Mouse (Mus musculus): ENCODE results near the gene Tmub2. TPM values are rescaled to one million over a fixed set of nuclear protein-coding genes. Genes with fewer than 3 reads are reported as not detected.

Tmub2 gene
- polyA plus RNA-seq, 1 experiment from 2014 or later, result 41.6 TPM

DNA sequence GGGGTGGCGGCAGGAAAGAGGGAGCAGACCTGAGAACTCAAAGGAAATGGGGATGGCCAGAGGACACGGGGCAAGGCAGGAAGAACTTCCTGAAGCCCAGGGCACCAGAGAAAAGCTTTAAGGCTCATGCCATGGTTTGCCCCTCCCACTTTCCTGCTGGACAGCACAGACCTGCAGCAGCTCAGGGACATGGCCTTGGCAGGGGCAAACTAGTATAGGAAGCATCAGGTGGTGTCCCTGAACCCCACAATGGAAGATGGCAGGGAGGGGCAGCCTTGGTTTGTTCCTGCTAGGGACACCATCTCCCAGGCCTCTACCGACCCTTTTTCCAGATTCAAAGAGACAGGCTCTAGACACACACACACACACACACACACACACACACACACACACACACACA, 20.6 kb downstream of the Tmub2 start:
- Histone ChIP-seq H3K4me3 (ENCODE audit: low read depth, low read length) (no peak overlapping the region), H3K4me1 (replicated peaks; ENCODE audit: control insufficient read depth, insufficient read depth, low read length) (peaks cover 22% of the 10 kb centered on the region), H3K9ac (ENCODE audit: low read depth, low read length) (no peak overlapping the region), H3K9me3 (ENCODE audit: control insufficient read depth, low read length) (no peaks in the 10 kb centered on the region), H3K36me3 (ENCODE audit: control insufficient read depth, insufficient read depth, low read length) (peaks cover 30% of the 10 kb centered on the region), H3K27me3 (replicated peaks; ENCODE audit: control insufficient read depth, insufficient read depth, low read length) (no peaks in the 10 kb centered on the region), H3K4me2 (no peak overlapping the region), H3K27ac (ENCODE audit: low read depth, low read length) (no peak overlapping the region)
- ATAC-seq (replicated peaks; ENCODE audit: low FRiP score) (no peak), DNase-seq (ENCODE audit: low spot score) (no peak)
- 72% methylated on average over 3 of the region's 3 CpGs for WGBS

DNA sequence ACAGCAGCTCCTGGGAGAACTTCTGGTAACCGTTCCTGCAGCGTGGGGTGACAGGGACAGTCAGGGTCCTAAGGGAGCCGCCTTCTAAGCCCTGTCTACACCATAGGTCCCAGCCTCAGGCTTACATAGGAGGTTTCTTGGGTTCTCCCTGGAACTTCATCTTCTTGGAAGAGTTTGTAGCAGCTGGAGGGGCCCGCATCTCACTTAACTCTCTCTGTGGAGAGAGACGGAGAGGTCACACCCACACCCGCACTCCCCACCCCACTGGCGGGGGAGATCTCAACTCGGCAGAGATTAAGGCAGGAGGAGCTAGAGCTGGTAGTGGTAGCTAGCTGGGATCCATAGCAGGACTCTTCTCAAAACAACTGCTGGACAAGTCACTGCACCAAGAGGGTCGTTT, 23.4 kb downstream of the Tmub2 start:
- ATAC-seq (replicated peaks; ENCODE audit: low FRiP score) (no peak), DNase-seq (ENCODE audit: low spot score) (no peak)
- peaks cover 38% of the 10 kb centered on the region for H3K36me3 ChIP-seq (ENCODE audit: control insufficient read depth, insufficient read depth, low read length)
- no peak overlapping the region for H3K27ac ChIP-seq (ENCODE audit: low read depth, low read length)
- 0 out of 2 replicates have a peak overlapping the region, but pooled peaks have one; percentile 9 for H3K9ac ChIP-seq (ENCODE audit: low read depth, low read length)
- H3K9me3 ChIP-seq (ENCODE audit: control insufficient read depth, low read length), result no peaks in the 10 kb centered on the region
- H3K27me3 ChIP-seq (replicated peaks; ENCODE audit: control insufficient read depth, insufficient read depth, low read length), result no peaks in the 10 kb centered on the region
- no peak overlapping the region for H3K4me2 ChIP-seq
- WGBS, result 74% methylated on average over 9 of the region's 9 CpGs
- no peak overlapping the region; the same call in 1 of the 2 replicates for H3K4me3 ChIP-seq (ENCODE audit: low read depth, low read length)
- peaks cover 34% of the 10 kb centered on the region for H3K4me1 ChIP-seq (replicated peaks; ENCODE audit: control insufficient read depth, insufficient read depth, low read length)

DNA sequence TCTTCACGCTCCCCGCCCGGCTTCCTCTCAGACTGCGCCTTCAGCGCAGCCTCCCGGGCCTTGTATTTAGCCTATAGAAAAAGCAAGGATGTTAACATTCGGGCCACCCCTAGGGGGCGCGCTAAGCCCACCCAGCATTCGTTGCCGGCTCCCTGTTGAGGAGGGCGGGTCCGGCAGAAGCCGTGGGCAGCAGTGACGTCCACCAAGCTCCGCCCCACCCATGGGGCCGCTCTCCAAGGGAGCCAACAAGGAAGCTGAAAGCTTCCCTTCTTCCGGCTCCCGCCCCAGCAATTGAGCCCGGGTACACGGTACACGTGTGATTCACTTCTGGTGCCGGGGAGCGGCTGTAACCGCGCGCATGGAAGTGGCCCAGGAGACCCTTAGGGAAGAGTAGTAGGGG, 24.2 kb downstream of the Tmub2 start:
- Histone ChIP-seq H3K27me3 (replicated peaks; ENCODE audit: control insufficient read depth, insufficient read depth, low read length) (no peaks in the 10 kb centered on the region), H3K4me1 (replicated peaks; ENCODE audit: control insufficient read depth, insufficient read depth, low read length) (peaks cover 34% of the 10 kb centered on the region), H3K9ac (ENCODE audit: low read depth, low read length) (peak overlapping the region; percentile 76), H3K4me2 (peak overlapping the region; percentile 86), H3K36me3 (ENCODE audit: control insufficient read depth, insufficient read depth, low read length) (peaks cover 45% of the 10 kb centered on the region), H3K4me3 (ENCODE audit: low read depth, low read length) (peak overlapping the region; percentile 57), H3K9me3 (ENCODE audit: control insufficient read depth, low read length) (no peaks in the 10 kb centered on the region), H3K27ac (ENCODE audit: low read depth, low read length) (peak overlapping the region; percentile 87)
- ATAC-seq (replicated peaks; ENCODE audit: low FRiP score), result peak; percentile 93
- peak; percentile 99 for DNase-seq (ENCODE audit: low spot score)
- WGBS, result 1% methylated on average over 27 of the region's 27 CpGs

DNA sequence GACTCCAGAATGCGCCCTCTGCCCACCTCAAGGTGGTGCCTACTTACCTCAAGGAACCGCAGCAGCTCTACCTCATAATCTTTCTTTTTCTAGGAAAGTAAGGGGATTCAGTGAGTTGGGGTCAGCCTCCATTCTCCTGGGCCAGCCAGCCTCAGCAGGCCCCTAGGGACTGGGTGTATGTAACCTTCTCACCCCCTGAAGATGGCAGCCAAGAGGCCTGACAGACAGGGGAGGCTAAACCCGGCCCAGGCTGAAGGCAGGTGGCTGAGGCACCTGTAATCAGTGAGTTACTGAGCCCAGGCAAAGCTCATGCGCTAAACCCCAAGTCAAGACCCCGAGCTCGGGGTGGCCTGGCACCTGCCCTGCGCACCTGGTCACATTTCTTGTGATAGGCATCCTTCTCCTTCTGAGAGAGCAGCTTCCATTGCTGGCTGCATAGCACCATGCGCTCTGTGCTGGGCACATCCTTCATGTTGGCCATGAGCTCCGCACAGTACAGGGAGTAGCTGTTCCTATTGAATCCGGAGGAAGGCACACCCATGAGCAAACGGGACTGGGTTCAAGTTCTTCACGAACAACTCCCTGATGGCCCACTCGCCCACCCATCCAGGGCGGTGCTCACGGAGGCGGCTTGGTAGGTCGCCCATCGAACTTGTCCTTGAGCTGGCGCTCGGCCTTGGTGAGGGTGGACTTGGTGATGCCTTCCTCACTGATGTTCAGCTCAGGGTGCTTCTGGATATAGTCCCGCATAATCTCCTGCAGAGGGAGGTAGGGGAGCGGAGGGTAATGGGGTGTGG, 25.3 kb downstream of the Tmub2 start:
- H3K4me2 ChIP-seq, result peak overlapping the region; percentile 86
- H3K9ac ChIP-seq (ENCODE audit: low read depth, low read length), result peak overlapping the region; percentile 76
- no peaks in the 10 kb centered on the region for H3K27me3 ChIP-seq (replicated peaks; ENCODE audit: control insufficient read depth, insufficient read depth, low read length)
- H3K4me3 ChIP-seq (ENCODE audit: low read depth, low read length), result peak overlapping the region; percentile 57
- H3K27ac ChIP-seq (ENCODE audit: low read depth, low read length), result peak overlapping the region; percentile 87
- peaks cover 50% of the 10 kb centered on the region for H3K36me3 ChIP-seq (ENCODE audit: control insufficient read depth, insufficient read depth, low read length)
- H3K4me1 ChIP-seq (replicated peaks; ENCODE audit: control insufficient read depth, insufficient read depth, low read length), result peaks cover 36% of the 10 kb centered on the region
- DNase-seq (ENCODE audit: low spot score) (no peak), ATAC-seq (replicated peaks; ENCODE audit: low FRiP score) (no peak; the same call in 1 of the 2 replicates)
- WGBS, result 76% methylated on average over 22 of the region's 22 CpGs
- H3K9me3 ChIP-seq (ENCODE audit: control insufficient read depth, low read length), result no peaks in the 10 kb centered on the region

DNA sequence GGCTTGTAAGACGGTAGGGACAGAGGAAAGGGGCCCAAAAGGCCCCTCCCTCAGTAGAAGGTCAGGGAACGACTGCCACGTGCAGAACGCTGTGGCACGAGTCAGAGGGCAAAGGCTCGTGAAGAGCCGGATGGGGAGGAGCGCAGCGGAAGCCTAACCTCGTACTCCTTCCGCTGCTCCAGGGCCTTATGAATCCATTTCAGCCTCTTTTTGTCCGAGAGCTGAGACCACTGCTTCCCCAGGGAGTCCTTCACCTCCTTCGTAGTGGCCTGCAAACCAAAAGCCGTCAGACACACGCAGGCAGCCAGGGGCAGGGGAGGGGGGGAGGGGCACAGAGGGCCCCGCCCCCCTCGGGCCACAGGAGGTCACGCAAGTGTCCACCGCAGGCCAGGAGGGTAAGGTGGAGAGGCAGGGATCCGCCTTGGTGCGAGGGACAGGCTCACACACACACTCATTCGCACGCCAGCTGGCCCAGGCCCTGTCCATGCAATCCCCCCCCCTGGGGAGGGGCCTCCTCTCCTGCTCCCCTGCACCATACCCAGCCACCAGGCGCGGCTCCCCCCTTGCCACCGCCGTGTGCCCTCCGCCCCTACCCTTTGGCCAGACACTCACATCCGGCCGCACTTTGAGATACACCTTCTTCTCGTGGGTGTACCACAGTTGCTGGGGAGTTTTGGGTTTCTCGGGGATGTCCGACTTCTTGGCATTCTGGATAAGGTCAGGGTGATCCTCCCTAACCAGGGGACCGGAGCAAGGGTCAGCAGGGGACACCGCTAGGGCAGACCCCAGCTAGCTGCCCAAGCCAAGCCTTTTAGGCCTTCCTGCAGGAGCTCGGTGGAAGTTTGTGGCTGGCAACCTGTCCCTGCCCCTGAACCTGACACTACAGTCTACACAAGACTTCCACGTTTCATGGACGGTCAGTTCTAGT, 26.3 kb downstream of the Tmub2 start:
- H3K4me1 ChIP-seq (replicated peaks; ENCODE audit: control insufficient read depth, insufficient read depth, low read length), result peaks cover 43% of the 10 kb centered on the region
- peak overlapping the region; percentile 76 for H3K9ac ChIP-seq (ENCODE audit: low read depth, low read length)
- WGBS, result 41% methylated on average over 38 of the region's 38 CpGs
- peak overlapping the region; percentile 54 for H3K27ac ChIP-seq (ENCODE audit: low read depth, low read length)
- ATAC-seq (replicated peaks; ENCODE audit: low FRiP score) (peak; percentile 7; the same call in 1 of the 2 replicates), DNase-seq (ENCODE audit: low spot score) (no peak)
- H3K9me3 ChIP-seq (ENCODE audit: control insufficient read depth, low read length), result no peaks in the 10 kb centered on the region
- no peaks in the 10 kb centered on the region for H3K27me3 ChIP-seq (replicated peaks; ENCODE audit: control insufficient read depth, insufficient read depth, low read length)
- H3K4me3 ChIP-seq (ENCODE audit: low read depth, low read length), result peak overlapping the region; percentile 57
- peak overlapping the region; percentile 86 for H3K4me2 ChIP-seq
- peaks cover 46% of the 10 kb centered on the region for H3K36me3 ChIP-seq (ENCODE audit: control insufficient read depth, insufficient read depth, low read length)

DNA sequence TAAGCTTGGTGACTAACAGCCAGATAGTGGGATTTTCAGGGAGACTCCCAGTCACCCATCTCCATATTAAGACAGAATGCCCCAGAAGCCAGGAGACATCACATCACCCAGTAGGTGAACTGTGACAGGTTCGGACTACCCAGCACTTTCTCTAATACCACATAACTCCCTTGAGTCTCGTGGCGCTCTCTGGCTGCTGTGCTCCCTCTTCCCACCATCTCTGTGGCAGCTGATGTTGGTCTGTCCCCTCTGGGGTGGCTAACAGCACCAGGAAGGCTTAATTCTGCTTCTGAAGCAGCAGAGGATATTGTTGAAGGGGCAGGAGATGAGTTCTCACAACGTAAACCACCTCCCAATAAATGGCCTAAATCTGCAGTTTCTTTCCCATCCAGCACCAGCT, 27.2 kb downstream of the Tmub2 start:
- WGBS, result 87% methylated on average over 4 of the region's 4 CpGs
- no peak overlapping the region for H3K9ac ChIP-seq (ENCODE audit: low read depth, low read length)
- ATAC-seq (replicated peaks; ENCODE audit: low FRiP score), result no peak

DNA sequence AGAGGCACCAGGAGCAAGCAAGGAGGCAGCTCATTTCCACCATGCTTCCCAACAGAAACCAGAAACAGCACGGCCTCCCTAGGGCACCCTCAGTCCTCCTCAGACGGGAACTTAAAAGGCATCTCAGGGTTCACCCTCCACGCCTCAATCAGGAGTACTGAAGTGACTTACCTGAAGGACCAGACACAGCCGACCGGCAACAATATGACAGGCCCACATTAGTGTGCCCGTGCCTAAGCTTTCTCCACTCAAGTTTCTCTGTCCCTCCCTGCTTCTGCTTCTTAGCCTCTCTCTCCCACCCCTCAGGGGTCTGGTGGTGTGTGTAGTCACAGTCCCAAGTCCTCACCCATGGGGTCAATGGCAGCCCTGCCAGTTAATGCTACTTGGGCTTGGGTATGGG, 27.9 kb downstream of the Tmub2 start:
- H3K27ac ChIP-seq (ENCODE audit: low read depth, low read length), result peak overlapping the region; percentile 6; the same call in 1 of the 2 replicates
- no peak overlapping the region for H3K4me2 ChIP-seq
- DNase-seq (ENCODE audit: low spot score), result no peak
- no peaks in the 10 kb centered on the region for H3K9me3 ChIP-seq (ENCODE audit: control insufficient read depth, low read length)
- H3K4me3 ChIP-seq (ENCODE audit: low read depth, low read length), result no peak overlapping the region
- WGBS, result 79% methylated on average over 6 of the region's 6 CpGs
- no peak overlapping the region for H3K9ac ChIP-seq (ENCODE audit: low read depth, low read length)
- no peaks in the 10 kb centered on the region for H3K27me3 ChIP-seq (replicated peaks; ENCODE audit: control insufficient read depth, insufficient read depth, low read length)
- ATAC-seq (replicated peaks; ENCODE audit: low FRiP score), result no peak
- peaks cover 32% of the 10 kb centered on the region for H3K36me3 ChIP-seq (ENCODE audit: control insufficient read depth, insufficient read depth, low read length)
- H3K4me1 ChIP-seq (replicated peaks; ENCODE audit: control insufficient read depth, insufficient read depth, low read length), result peaks cover 45% of the 10 kb centered on the region

More for the DNA sequence above, 27.2 kb downstream of the Tmub2 start:
- Histone ChIP-seq H3K4me1 (replicated peaks; ENCODE audit: control insufficient read depth, insufficient read depth, low read length) (peaks cover 45% of the 10 kb centered on the region), H3K27ac (ENCODE audit: low read depth, low read length) (no peak overlapping the region), H3K4me3 (ENCODE audit: low read depth, low read length) (no peak overlapping the region), H3K36me3 (ENCODE audit: control insufficient read depth, insufficient read depth, low read length) (peaks cover 37% of the 10 kb centered on the region), H3K9me3 (ENCODE audit: control insufficient read depth, low read length) (no peaks in the 10 kb centered on the region), H3K27me3 (replicated peaks; ENCODE audit: control insufficient read depth, insufficient read depth, low read length) (no peaks in the 10 kb centered on the region), H3K4me2 (no peak overlapping the region)
- no peak for DNase-seq (ENCODE audit: low spot score)

DNA sequence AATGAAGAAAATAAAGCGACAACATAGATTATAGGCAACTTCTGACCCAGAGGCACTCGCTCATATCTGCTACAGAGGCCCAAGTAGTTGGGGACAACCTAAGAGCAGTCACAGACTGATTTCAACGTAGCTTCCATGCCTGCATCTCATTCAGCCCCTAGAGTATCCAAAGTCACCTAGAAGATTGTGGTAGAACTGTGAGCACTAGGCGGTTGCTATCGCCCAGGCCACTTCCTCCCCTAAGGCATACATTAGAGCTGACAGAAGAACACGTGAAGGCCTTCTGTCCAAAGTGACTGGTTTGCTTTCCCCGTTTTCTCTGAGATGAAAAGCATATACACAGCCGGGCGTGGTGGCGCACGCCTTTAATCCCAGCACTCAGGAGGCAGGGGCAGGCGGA, 29.6 kb downstream of the Tmub2 start:
- peaks cover 24% of the 10 kb centered on the region for H3K36me3 ChIP-seq (ENCODE audit: control insufficient read depth, insufficient read depth, low read length)

More for the DNA sequence above, 29.6 kb downstream of the Tmub2 start:
- 0 out of 2 replicates have a peak overlapping the region, but pooled peaks have one; percentile 10 for H3K4me2 ChIP-seq
- no peak for ATAC-seq (replicated peaks; ENCODE audit: low FRiP score)
- no peaks in the 10 kb centered on the region for H3K27me3 ChIP-seq (replicated peaks; ENCODE audit: control insufficient read depth, insufficient read depth, low read length)
- H3K27ac ChIP-seq (ENCODE audit: low read depth, low read length), result no peak overlapping the region
- DNase-seq (ENCODE audit: low spot score), result no peak
- H3K9ac ChIP-seq (ENCODE audit: low read depth, low read length), result no peak overlapping the region
- H3K4me1 ChIP-seq (replicated peaks; ENCODE audit: control insufficient read depth, insufficient read depth, low read length), result peaks cover 33% of the 10 kb centered on the region
- H3K4me3 ChIP-seq (ENCODE audit: low read depth, low read length), result no peak overlapping the region
- 80% methylated on average over 12 of the region's 12 CpGs for WGBS
- no peaks in the 10 kb centered on the region for H3K9me3 ChIP-seq (ENCODE audit: control insufficient read depth, low read length)

Data from liver, embryonic 11.5 days (tissue).